Mouse (Mus musculus): ENCODE measurements around the gene Cela2a. TPM values are rescaled to one million over a fixed set of nuclear protein-coding genes. Genes with fewer than 3 reads are reported as not detected.

Gene Cela2a
- polyA plus RNA-seq, 1 experiment from 2014 or later = not detected

- H3K27me3 ChIP-seq (ENCODE audit: insufficient read depth, poor library complexity, severe bottlenecking) = no peaks in the 10 kb centered on the region
- DNase-seq (ENCODE audit: low spot score) = no peak
- no peak overlapping the region for H3K27ac ChIP-seq
- H3K4me3 ChIP-seq = no peak overlapping the region
- 68% methylated on average over 1 of the region's 1 CpGs for WGBS
- no peaks in the 10 kb centered on the region for H3K9me3 ChIP-seq
- no peaks in the 10 kb centered on the region for H3K4me1 ChIP-seq
- no peaks in the 10 kb centered on the region for H3K36me3 ChIP-seq
Observed at GRCm38 (mm10) chr4:141833911-141834310, 8.0 kb upstream of the Cela2a start.

GRCm38 (mm10) chr4:141831361-141831760 lies 5.4 kb upstream of the Cela2a start:
- Histone ChIP-seq H3K9me3 (no peaks in the 10 kb centered on the region), H3K27me3 (ENCODE audit: insufficient read depth, poor library complexity, severe bottlenecking) (no peaks in the 10 kb centered on the region), H3K4me3 (no peak overlapping the region), H3K36me3 (no peaks in the 10 kb centered on the region), H3K27ac (no peak overlapping the region), H3K4me1 (peaks cover 8% of the 10 kb centered on the region; the same call in 1 of the 2 replicates)
- WGBS = 75% methylated on average over 7 of the region's 7 CpGs
- DNase-seq (ENCODE audit: low spot score) = no peak

GRCm38 (mm10) chr4:141830381-141830780 lies 4.4 kb upstream of the Cela2a start:
- 62% methylated on average over 11 of the region's 11 CpGs for WGBS
- Histone ChIP-seq H3K27ac (no peak overlapping the region), H3K4me1 (peaks cover 8% of the 10 kb centered on the region; the same call in 1 of the 2 replicates), H3K9me3 (no peaks in the 10 kb centered on the region), H3K27me3 (ENCODE audit: insufficient read depth, poor library complexity, severe bottlenecking) (no peaks in the 10 kb centered on the region), H3K36me3 (no peaks in the 10 kb centered on the region), H3K4me3 (no peak overlapping the region)
- no peak for DNase-seq (ENCODE audit: low spot score)

GRCm38 (mm10) chr4:141828177-141828576 lies 2.2 kb upstream of the Cela2a start:
- 41% methylated on average over 4 of the region's 4 CpGs for WGBS
- H3K27ac ChIP-seq = peak overlapping the region; percentile 52; the same call in 1 of the 2 replicates

GRCm38 (mm10) chr4:141827401-141827800 lies 1.4 kb upstream of the Cela2a start:
- no peak overlapping the region for H3K4me3 ChIP-seq
- no peak for DNase-seq (ENCODE audit: low spot score)
- no peaks in the 10 kb centered on the region for H3K36me3 ChIP-seq
- H3K27ac ChIP-seq = no peak overlapping the region
- no peaks in the 10 kb centered on the region for H3K9me3 ChIP-seq
- H3K27me3 ChIP-seq (ENCODE audit: insufficient read depth, poor library complexity, severe bottlenecking) = no peaks in the 10 kb centered on the region
- WGBS = 82% methylated on average over 2 of the region's 2 CpGs
- H3K4me1 ChIP-seq = peaks cover 8% of the 10 kb centered on the region; the same call in 1 of the 2 replicates

More at GRCm38 (mm10) chr4:141828177-141828576, 2.2 kb upstream of the Cela2a start:
- H3K36me3 ChIP-seq = no peaks in the 10 kb centered on the region
- H3K9me3 ChIP-seq = no peaks in the 10 kb centered on the region
- DNase-seq (ENCODE audit: low spot score) = no peak
- no peak overlapping the region for H3K4me3 ChIP-seq
- no peaks in the 10 kb centered on the region for H3K27me3 ChIP-seq (ENCODE audit: insufficient read depth, poor library complexity, severe bottlenecking)
- H3K4me1 ChIP-seq = peaks cover 8% of the 10 kb centered on the region; the same call in 1 of the 2 replicates

GRCm38 (mm10) chr4:141822979-141823378 lies 3.0 kb downstream of the Cela2a start:
- Histone ChIP-seq H3K4me3 (no peak overlapping the region), H3K27ac (no peak overlapping the region), H3K4me1 (peaks cover 18% of the 10 kb centered on the region), H3K9me3 (no peaks in the 10 kb centered on the region), H3K27me3 (ENCODE audit: insufficient read depth, poor library complexity, severe bottlenecking) (no peaks in the 10 kb centered on the region), H3K36me3 (no peaks in the 10 kb centered on the region)
- 47% methylated on average over 3 of the region's 3 CpGs for WGBS
- DNase-seq (ENCODE audit: low spot score) = no peak

GRCm38 (mm10) chr4:141822089-141822488 lies 3.9 kb downstream of the Cela2a start:
- no peak for DNase-seq (ENCODE audit: low spot score)
- Histone ChIP-seq H3K27ac (0 out of 2 replicates have a peak overlapping the region, but pooled peaks have one; percentile 11), H3K4me1 (peaks cover 15% of the 10 kb centered on the region), H3K27me3 (ENCODE audit: insufficient read depth, poor library complexity, severe bottlenecking) (no peaks in the 10 kb centered on the region), H3K9me3 (no peaks in the 10 kb centered on the region), H3K4me3 (no peak overlapping the region), H3K36me3 (no peaks in the 10 kb centered on the region)
- 62% methylated on average over 10 of the region's 10 CpGs for WGBS

GRCm38 (mm10) chr4:141821178-141821577 lies 4.8 kb downstream of the Cela2a start:
- DNase-seq (ENCODE audit: low spot score) = no peak
- WGBS = 58% methylated on average over 3 of the region's 3 CpGs
- Histone ChIP-seq H3K9me3 (no peaks in the 10 kb centered on the region), H3K27me3 (ENCODE audit: insufficient read depth, poor library complexity, severe bottlenecking) (no peaks in the 10 kb centered on the region), H3K27ac (0 out of 2 replicates have a peak overlapping the region, but pooled peaks have one; percentile 11), H3K4me1 (peaks cover 15% of the 10 kb centered on the region), H3K4me3 (no peak overlapping the region), H3K36me3 (peaks cover 1% of the 10 kb centered on the region; the same call in 1 of the 2 replicates)

- Histone ChIP-seq H3K27ac (no peak overlapping the region), H3K36me3 (peaks cover 17% of the 10 kb centered on the region), H3K27me3 (ENCODE audit: insufficient read depth, poor library complexity, severe bottlenecking) (no peaks in the 10 kb centered on the region), H3K4me3 (no peak overlapping the region), H3K4me1 (peaks cover 15% of the 10 kb centered on the region), H3K9me3 (no peaks in the 10 kb centered on the region)
- WGBS = 84% methylated on average over 7 of the region's 7 CpGs
- no peak for DNase-seq (ENCODE audit: low spot score)
Observed at GRCm38 (mm10) chr4:141819316-141819715, 6.6 kb downstream of the Cela2a start.

- DNase-seq (ENCODE audit: low spot score) = no peak
- 83% methylated on average over 13 of the region's 13 CpGs for WGBS
- no peaks in the 10 kb centered on the region for H3K9me3 ChIP-seq
- H3K36me3 ChIP-seq = peaks cover 22% of the 10 kb centered on the region
- no peaks in the 10 kb centered on the region for H3K27me3 ChIP-seq (ENCODE audit: insufficient read depth, poor library complexity, severe bottlenecking)
- H3K4me1 ChIP-seq = peaks cover 15% of the 10 kb centered on the region
- no peak overlapping the region for H3K4me3 ChIP-seq
- H3K27ac ChIP-seq = no peak overlapping the region
Observed at GRCm38 (mm10) chr4:141818861-141819260, 7.1 kb downstream of the Cela2a start.

- no peak for DNase-seq (ENCODE audit: low spot score)
- Histone ChIP-seq H3K4me1 (peaks cover 15% of the 10 kb centered on the region), H3K4me3 (no peak overlapping the region), H3K27ac (no peak overlapping the region), H3K9me3 (no peaks in the 10 kb centered on the region), H3K27me3 (ENCODE audit: insufficient read depth, poor library complexity, severe bottlenecking) (no peaks in the 10 kb centered on the region), H3K36me3 (peaks cover 33% of the 10 kb centered on the region)
- WGBS = 83% methylated on average over 10 of the region's 10 CpGs
Observed at GRCm38 (mm10) chr4:141817706-141818105, 8.3 kb downstream of the Cela2a start.

GRCm38 (mm10) chr4:141816776-141817655 lies 8.9 kb downstream of the Cela2a start:
- H3K4me1 ChIP-seq = peaks cover 13% of the 10 kb centered on the region
- WGBS = 77% methylated on average over 14 of the region's 14 CpGs
- H3K27ac ChIP-seq = no peak overlapping the region
- no peak overlapping the region for H3K4me3 ChIP-seq
- DNase-seq (ENCODE audit: low spot score) = no peak
- H3K36me3 ChIP-seq = peaks cover 40% of the 10 kb centered on the region
- H3K9me3 ChIP-seq = no peaks in the 10 kb centered on the region
- no peaks in the 10 kb centered on the region for H3K27me3 ChIP-seq (ENCODE audit: insufficient read depth, poor library complexity, severe bottlenecking)

- H3K9me3 ChIP-seq = no peaks in the 10 kb centered on the region
- no peak overlapping the region for H3K4me3 ChIP-seq
- DNase-seq (ENCODE audit: low spot score) = no peak
- WGBS = 80% methylated on average over 7 of the region's 7 CpGs
- H3K27me3 ChIP-seq (ENCODE audit: insufficient read depth, poor library complexity, severe bottlenecking) = no peaks in the 10 kb centered on the region
- no peak overlapping the region for H3K27ac ChIP-seq
- H3K36me3 ChIP-seq = peaks cover 47% of the 10 kb centered on the region
- H3K4me1 ChIP-seq = peaks cover 6% of the 10 kb centered on the region
Observed at GRCm38 (mm10) chr4:141816267-141816666, 9.7 kb downstream of the Cela2a start.

All from heart, embryonic 10.5 days (tissue).